Mouse (Mus musculus) liver, embryonic 11.5 days (tissue): ENCODE data around the gene Tinagl1. TPM values are rescaled to one million over a fixed set of nuclear protein-coding genes. Genes with fewer than 3 reads are reported as not detected.

Experiments
- ATAC-seq: fragments of 200-750 bp; cut with Nextera tagmentation; replicated peaks from 2 replicates; pipeline ENCODE4 v1.8.0; 2017; ENCODE audit warnings: moderate number of reproducible peaks, mild to moderate bottlenecking, moderate TSS enrichment, moderate library complexity; ENCODE audit not compliant: low FRiP score
- DNase-seq: peaks from one replicate; pipeline ENCODE4 v3.0.0-alpha.2; 2017; ENCODE audit warnings: low spot score
- H3K27ac ChIP-seq: fragments of 300-500 bp; sonication (generic); 2 replicates; pipeline ENCODE4 v1.5.1; 2014; ENCODE audit warnings: mild to moderate bottlenecking, low read depth, low read length, control low read depth
- H3K27me3 ChIP-seq: fragments of 300-500 bp; sonication (generic); replicated peaks from 2 replicates; pipeline ENCODE4 v1.6.1; 2014; ENCODE audit warnings: low read length, mixed read lengths; ENCODE audit not compliant: control insufficient read depth, insufficient read depth
- H3K36me3 ChIP-seq: fragments of 300-500 bp; sonication (generic); 2 replicates; pipeline ENCODE4 v1.6.1; 2014; ENCODE audit warnings: mild to moderate bottlenecking, low read length, moderate library complexity, mixed read lengths; ENCODE audit not compliant: control insufficient read depth, insufficient read depth
- H3K4me1 ChIP-seq: fragments of 300-500 bp; sonication (generic); replicated peaks from 2 replicates; pipeline ENCODE4 v1.6.1; 2014; ENCODE audit warnings: low read length, mixed read lengths; ENCODE audit not compliant: control insufficient read depth, insufficient read depth
- H3K4me2 ChIP-seq: fragments of 300-500 bp; sonication (generic); 2 replicates; pipeline ENCODE4 v1.6.1; 2014; ENCODE audit warnings: mild to moderate bottlenecking, control low read depth, moderate library complexity
- H3K4me3 ChIP-seq: fragments of 300-500 bp; sonication (generic); 2 replicates; pipeline ENCODE4 v1.5.1; 2014; ENCODE audit warnings: low read depth, low read length, control low read depth
- H3K9ac ChIP-seq: fragments of 300-500 bp; sonication (generic); 2 replicates; pipeline ENCODE4 v1.6.1; 2014; ENCODE audit warnings: low read depth, low read length, control low read depth
- H3K9me3 ChIP-seq: fragments of 300-500 bp; sonication (generic); 2 replicates; pipeline ENCODE4 v1.6.1; 2016; ENCODE audit warnings: low read length, inconsistent platforms, mixed read lengths; ENCODE audit not compliant: control insufficient read depth
- WGBS: fragments of 180-500 bp; shearing (Covaris S2); extraction: QIAGEN DNeasy Blood & Tissue Kit; methylation state at CpG from one replicate; pipeline ENCODE4 v1.1.7; 2014; 5-methylcytosine and 5-hydroxymethylcytosine counted together
- polyA plus RNA-seq: library from polyadenylated mRNA; unstranded; fragments of >200 nt; fragmentation: Nextera tagmentation; extraction: Ambion mirVana; gene quantifications from 2 replicates; pipeline ENCODE4 v1.2.1, GENCODE M21; 2014

Tinagl1 gene
- polyA plus RNA-seq = 15.3 and 16.1 TPM in 2 replicates

GRCm38 (mm10) chr4:130175072-130175711, at the start of gene Tinagl1:
Gene Tinagl1 (minus strand): TSS chr4:130175122.
- Histone ChIP-seq H3K4me3 (peak within 1 kb of the TSS; percentile 36), H3K4me1 (peaks cover 30% of the 10 kb centered on the region), H3K27ac (peak within 1 kb of the TSS; percentile 64), H3K27me3 (peaks cover 33% of the 10 kb centered on the region), H3K9ac (peak within 1 kb of the TSS; percentile 43), H3K36me3 (no peaks in the 10 kb centered on the region), H3K9me3 (no peaks in the 10 kb centered on the region), H3K4me2 (peak within 1 kb of the TSS; percentile 67)
- ATAC-seq = no peak
- 4% methylated on average over 14 of the region's 14 CpGs for WGBS
- no peak for DNase-seq

- Histone ChIP-seq H3K9ac (no peak overlapping the region), H3K4me3 (no peak overlapping the region), H3K27me3 (no peaks in the 10 kb centered on the region), H3K9me3 (no peaks in the 10 kb centered on the region), H3K4me2 (no peak overlapping the region), H3K4me1 (no peaks in the 10 kb centered on the region), H3K27ac (no peak overlapping the region), H3K36me3 (no peaks in the 10 kb centered on the region)
- DNase-seq (no peak), ATAC-seq (no peak)
Observed at GRCm38 (mm10) chr4:130224071-130224470, 49.1 kb upstream of the Tinagl1 start.

- H3K4me2 ChIP-seq = no peak within 1 kb of the TSS
- H3K4me3 ChIP-seq = no peak within 1 kb of the TSS
- no peak within 1 kb of the TSS for H3K27ac ChIP-seq
- DNase-seq (no peak), ATAC-seq (no peak)
- 52% methylated on average over 4 of the region's 4 CpGs for WGBS
- no peaks in the 10 kb centered on the region for H3K36me3 ChIP-seq
- no peaks in the 10 kb centered on the region for H3K27me3 ChIP-seq
- no peak within 1 kb of the TSS for H3K9ac ChIP-seq
- H3K4me1 ChIP-seq = no peaks in the 10 kb centered on the region
- H3K9me3 ChIP-seq = no peaks in the 10 kb centered on the region
Observed at GRCm38 (mm10) chr4:130222179-130222578, 47.3 kb upstream of the Tinagl1 start, which contains the start of gene Gm853. Gene Gm853 (minus strand): TSS chr4:130222401.

GRCm38 (mm10) chr4:130220176-130220575, 45.3 kb upstream of the Tinagl1 start:
- H3K4me3 ChIP-seq = no peak overlapping the region
- H3K4me1 ChIP-seq = no peaks in the 10 kb centered on the region
- no peak for ATAC-seq
- DNase-seq = no peak
- H3K27ac ChIP-seq = no peak overlapping the region
- no peaks in the 10 kb centered on the region for H3K9me3 ChIP-seq
- WGBS = 74% methylated on average over 9 of the region's 9 CpGs
- no peak overlapping the region for H3K4me2 ChIP-seq
- H3K9ac ChIP-seq = no peak overlapping the region
- no peaks in the 10 kb centered on the region for H3K27me3 ChIP-seq
- no peaks in the 10 kb centered on the region for H3K36me3 ChIP-seq

GRCm38 (mm10) chr4:130215392-130215791, 40.5 kb upstream of the Tinagl1 start:
- DNase-seq (no peak), ATAC-seq (no peak)
- H3K36me3 ChIP-seq = no peaks in the 10 kb centered on the region
- no peaks in the 10 kb centered on the region for H3K9me3 ChIP-seq
- H3K27ac ChIP-seq = no peak overlapping the region
- no peak overlapping the region for H3K4me2 ChIP-seq
- no peak overlapping the region for H3K4me3 ChIP-seq
- 88% methylated on average over 8 of the region's 8 CpGs for WGBS
- no peak overlapping the region for H3K9ac ChIP-seq
- no peaks in the 10 kb centered on the region for H3K27me3 ChIP-seq
- peaks cover 7% of the 10 kb centered on the region for H3K4me1 ChIP-seq

- Histone ChIP-seq H3K27ac (0 out of 2 replicates have a peak overlapping the region, but pooled peaks have one; percentile 26), H3K27me3 (no peaks in the 10 kb centered on the region), H3K4me3 (no peak overlapping the region), H3K9ac (no peak overlapping the region), H3K4me1 (peaks cover 7% of the 10 kb centered on the region), H3K9me3 (no peaks in the 10 kb centered on the region), H3K36me3 (no peaks in the 10 kb centered on the region), H3K4me2 (no peak overlapping the region; the same call in 1 of the 2 replicates)
- WGBS = 55% methylated on average over 10 of the region's 10 CpGs
- no peak for DNase-seq
- peak; percentile 71; the same call in 1 of the 2 replicates for ATAC-seq
Observed at GRCm38 (mm10) chr4:130213857-130214256, 38.9 kb upstream of the Tinagl1 start.

GRCm38 (mm10) chr4:130213197-130213596, 38.3 kb upstream of the Tinagl1 start:
- peaks cover 7% of the 10 kb centered on the region for H3K4me1 ChIP-seq
- 0 out of 2 replicates have a peak overlapping the region, but pooled peaks have one; percentile 26 for H3K27ac ChIP-seq
- no peak overlapping the region for H3K4me3 ChIP-seq
- H3K36me3 ChIP-seq = no peaks in the 10 kb centered on the region
- DNase-seq = no peak
- H3K9ac ChIP-seq = no peak overlapping the region
- WGBS = 65% methylated on average over 4 of the region's 4 CpGs
- H3K4me2 ChIP-seq = no peak overlapping the region
- no peaks in the 10 kb centered on the region for H3K27me3 ChIP-seq
- no peak for ATAC-seq
- H3K9me3 ChIP-seq = no peaks in the 10 kb centered on the region

- ATAC-seq = no peak
Observed at GRCm38 (mm10) chr4:130212421-130212820, 37.5 kb upstream of the Tinagl1 start.

GRCm38 (mm10) chr4:130211870-130212269, 36.9 kb upstream of the Tinagl1 start:
- H3K36me3 ChIP-seq = no peaks in the 10 kb centered on the region
- H3K4me2 ChIP-seq = no peak overlapping the region
- no peak overlapping the region for H3K27ac ChIP-seq
- no peak overlapping the region for H3K9ac ChIP-seq
- H3K4me1 ChIP-seq = peaks cover 7% of the 10 kb centered on the region
- 63% methylated on average over 2 of the region's 2 CpGs for WGBS
- no peaks in the 10 kb centered on the region for H3K27me3 ChIP-seq
- ATAC-seq (no peak), DNase-seq (no peak)
- H3K9me3 ChIP-seq = no peaks in the 10 kb centered on the region
- no peak overlapping the region for H3K4me3 ChIP-seq

More at GRCm38 (mm10) chr4:130212421-130212820, 37.5 kb upstream of the Tinagl1 start:
- Histone ChIP-seq H3K4me2 (no peak overlapping the region), H3K36me3 (no peaks in the 10 kb centered on the region), H3K9ac (no peak overlapping the region), H3K27me3 (no peaks in the 10 kb centered on the region), H3K27ac (no peak overlapping the region), H3K4me1 (peaks cover 7% of the 10 kb centered on the region), H3K4me3 (no peak overlapping the region), H3K9me3 (no peaks in the 10 kb centered on the region)
- 62% methylated on average over 7 of the region's 7 CpGs for WGBS
- no peak for DNase-seq
